Mouse (Mus musculus): ENCODE results near the gene Ubap1.

Gene Ubap1

GRCm38 (mm10) chr4:41357154-41357553 is 8.4 kb downstream of the Ubap1 start:
- DNase-seq (ENCODE audit: low read depth) = no peak

GRCm38 (mm10) chr4:41358669-41359068 is 9.9 kb downstream of the Ubap1 start:
- no peak for DNase-seq (ENCODE audit: low read depth)

- no peak for DNase-seq (ENCODE audit: low read depth)
Observed at GRCm38 (mm10) chr4:41359358-41359757, 10.6 kb downstream of the Ubap1 start.

- DNase-seq (ENCODE audit: low read depth) = no peak
Observed at GRCm38 (mm10) chr4:41361059-41361458, 12.3 kb downstream of the Ubap1 start.

GRCm38 (mm10) chr4:41368198-41368597 is 19.4 kb downstream of the Ubap1 start:
- peak; percentile 86 for DNase-seq (ENCODE audit: low read depth)

GRCm38 (mm10) chr4:41369702-41370437 is 21.1 kb downstream of the Ubap1 start:
- DNase-seq (ENCODE audit: low read depth) = no peak

GRCm38 (mm10) chr4:41377567-41377966 is 28.8 kb downstream of the Ubap1 start:
- DNase-seq (ENCODE audit: low read depth) = peak; percentile 62

GRCm38 (mm10) chr4:41381213-41381950 is 32.6 kb downstream of the Ubap1 start:
- peak; percentile 14 for DNase-seq (ENCODE audit: low read depth)

GRCm38 (mm10) chr4:41386412-41386975 is 37.7 kb downstream of the Ubap1 start:
- DNase-seq (ENCODE audit: low read depth) = no peak

- DNase-seq (ENCODE audit: low read depth) = no peak
Observed at GRCm38 (mm10) chr4:41387755-41388469, 39.1 kb downstream of the Ubap1 start.

- no peak for DNase-seq (ENCODE audit: low read depth)
Observed at GRCm38 (mm10) chr4:41388616-41389015, 39.8 kb downstream of the Ubap1 start.

- no peak for DNase-seq (ENCODE audit: low read depth)
Observed at GRCm38 (mm10) chr4:41389240-41389639, 40.4 kb downstream of the Ubap1 start.

- DNase-seq (ENCODE audit: low read depth) = peak; percentile 78
Observed at GRCm38 (mm10) chr4:41390122-41390521, 41.3 kb downstream of the Ubap1 start.

GRCm38 (mm10) chr4:41391015-41391414 is 42.2 kb downstream of the Ubap1 start:
- no peak for DNase-seq (ENCODE audit: low read depth)

GRCm38 (mm10) chr4:41394651-41395050 is 45.9 kb downstream of the Ubap1 start:
- DNase-seq (ENCODE audit: low read depth) = no peak

GRCm38 (mm10) chr4:41398353-41398752 is 49.6 kb downstream of the Ubap1 start:
- DNase-seq (ENCODE audit: low read depth) = no peak

GRCm38 (mm10) chr4:41399904-41400303 is 51.1 kb downstream of the Ubap1 start:
- no peak for DNase-seq (ENCODE audit: low read depth)

GRCm38 (mm10) chr4:41401167-41401566 is 52.4 kb downstream of the Ubap1 start:
- no peak for DNase-seq (ENCODE audit: low read depth)

GRCm38 (mm10) chr4:41401573-41401972 is 52.8 kb downstream of the Ubap1 start:
- no peak for DNase-seq (ENCODE audit: low read depth)

GRCm38 (mm10) chr4:41406597-41406996 is 57.8 kb downstream of the Ubap1 start:
- no peak for DNase-seq (ENCODE audit: low read depth)

GRCm38 (mm10) chr4:41407353-41407752 is 58.6 kb downstream of the Ubap1 start:
- DNase-seq (ENCODE audit: low read depth) = peak; percentile 32

GRCm38 (mm10) chr4:41409341-41409740 is 60.5 kb downstream of the Ubap1 start:
- DNase-seq (ENCODE audit: low read depth) = no peak

Data from 416B (cell line).